Mouse (Mus musculus) frontal cortex, adult 2 months (tissue): ENCODE data around the gene Vps9d1. TPM values are rescaled to one million over a fixed set of nuclear protein-coding genes. Genes with fewer than 3 reads are reported as not detected.
A peak's percentile ranks its signal among the peaks of the same experiment; 100 is the strongest.
"Not testable (repeated sequence)": the region's sequence is repeated elsewhere in the genome, so short reads cannot be mapped to it uniquely, and the experiment has no call there.

Experiments
- DNase-seq, 2 experiments: peaks; one replicate each; pipeline ENCODE4 v3.0.0; 2022; ENCODE audit warnings: low spot score in 1 of 2; ENCODE audit errors: extremely low spot score in 1 of 2
- polyA plus RNA-seq: library from polyadenylated mRNA; depleted of rRNA; stranded (reverse); fragments of >200 nt; gene quantifications from 2 replicates; pipeline ENCODE4 v1.2.3, GENCODE M21; 2012; rRNA removed

The Vps9d1 gene
- 97.9 and 108 TPM in 2 replicates for polyA plus RNA-seq

DNA sequence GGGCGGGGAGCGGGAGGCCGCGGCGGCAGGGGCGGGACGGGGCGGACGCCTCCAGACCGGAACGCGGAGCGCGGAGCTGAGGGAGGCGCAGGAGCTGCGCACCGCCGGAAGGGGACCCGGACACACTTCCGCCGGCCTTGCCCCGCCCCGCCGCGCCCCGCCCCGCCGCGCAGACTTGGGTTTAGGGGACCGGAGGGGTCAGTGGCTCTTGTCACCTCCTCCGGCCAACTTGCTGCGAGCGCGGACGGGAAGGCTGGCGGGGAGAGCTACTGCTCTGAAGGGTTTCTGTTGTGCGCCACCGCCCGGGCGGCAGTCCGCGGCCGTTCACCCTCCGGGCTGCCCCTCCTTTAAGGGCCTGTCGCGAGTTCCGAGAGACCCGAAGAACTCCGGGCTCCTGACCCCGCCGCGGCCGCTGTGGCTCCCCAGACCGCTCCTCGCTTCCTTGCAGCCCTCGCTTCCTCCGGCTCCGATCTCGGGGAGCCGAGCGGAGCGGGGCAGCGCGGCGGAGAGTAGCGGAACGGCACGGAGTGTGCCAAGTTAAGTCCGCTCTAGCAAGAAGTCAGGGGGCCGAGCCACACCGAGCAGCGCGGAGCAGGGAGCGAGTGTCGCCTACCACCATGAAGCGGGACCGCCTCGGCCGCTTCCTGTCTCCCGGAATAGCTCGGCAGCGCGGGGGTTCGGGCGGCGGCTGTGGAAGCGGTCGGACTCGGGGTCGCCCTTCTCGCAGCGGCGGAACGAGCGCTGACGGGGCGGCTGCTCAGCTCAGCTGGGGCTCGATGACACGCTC is at the start of gene Vps9d1, which contains the start of gene Zfp276:
Vps9d1 (minus strand) TSS at position 250 of the 787 bp plus-strand sequence.
Zfp276 (plus strand) TSS at position 97 of the 787 bp plus-strand sequence.
- DNase-seq: peak in 1 of 2 experiments; percentile 82

- DNase-seq: no peak
These were observed 44.2 kb upstream of the Vps9d1 start for GRCm38 (mm10) chr8:123298301-123298700.

DNA sequence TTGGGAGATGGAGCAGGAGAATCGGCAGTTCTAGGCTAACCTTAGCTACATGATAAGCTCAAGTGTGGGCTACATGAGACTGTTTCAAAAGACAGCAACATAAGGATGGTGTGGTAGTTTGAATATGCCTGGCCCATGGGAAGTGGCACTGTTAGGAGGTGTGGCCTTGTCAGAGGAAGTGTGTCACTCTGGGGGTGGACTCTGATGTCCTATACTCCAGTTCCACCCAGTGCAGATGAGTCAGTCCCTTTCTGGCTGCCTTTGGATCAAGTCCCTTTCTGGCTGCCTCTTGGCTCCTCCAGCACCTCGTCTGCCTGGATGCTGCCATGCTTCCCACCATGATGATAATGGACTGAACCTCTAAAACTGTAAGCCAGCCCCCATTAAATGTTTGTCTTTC is 38.6 kb upstream of the Vps9d1 start:
- no peak for DNase-seq

- DNase-seq: no peak
These were observed 38.1 kb upstream of the Vps9d1 start for GRCm38 (mm10) chr8:123292281-123292680.

DNA sequence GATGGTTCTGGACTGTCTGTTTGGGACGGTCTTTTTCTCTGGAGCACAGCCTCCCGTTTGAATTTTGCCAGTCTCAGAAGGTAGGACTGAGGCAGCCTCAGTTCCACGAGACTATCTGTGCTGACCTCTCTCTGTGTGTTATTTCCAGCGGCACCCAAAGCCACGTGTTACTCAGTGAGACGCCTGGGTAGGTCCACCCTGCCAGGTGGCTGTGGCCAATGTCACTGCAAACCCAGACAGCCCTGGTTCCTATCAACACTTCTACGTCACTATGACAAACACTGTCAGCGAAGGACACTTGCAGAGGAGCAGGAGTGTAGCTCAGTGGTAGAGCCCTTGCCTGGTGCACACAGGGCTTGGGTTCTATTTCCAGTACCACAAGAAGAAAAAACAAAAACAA is 37.6 kb upstream of the Vps9d1 start:
- no peak for DNase-seq

- no peak for DNase-seq
These were observed 36.5 kb upstream of the Vps9d1 start for GRCm38 (mm10) chr8:123290679-123291078.

- DNase-seq: peak in 1 of 2 experiments; percentile 37
These were observed 36.0 kb upstream of the Vps9d1 start for GRCm38 (mm10) chr8:123290166-123290565.

- no peak for DNase-seq
These were observed 33.2 kb upstream of the Vps9d1 start for GRCm38 (mm10) chr8:123287362-123287761.

DNA sequence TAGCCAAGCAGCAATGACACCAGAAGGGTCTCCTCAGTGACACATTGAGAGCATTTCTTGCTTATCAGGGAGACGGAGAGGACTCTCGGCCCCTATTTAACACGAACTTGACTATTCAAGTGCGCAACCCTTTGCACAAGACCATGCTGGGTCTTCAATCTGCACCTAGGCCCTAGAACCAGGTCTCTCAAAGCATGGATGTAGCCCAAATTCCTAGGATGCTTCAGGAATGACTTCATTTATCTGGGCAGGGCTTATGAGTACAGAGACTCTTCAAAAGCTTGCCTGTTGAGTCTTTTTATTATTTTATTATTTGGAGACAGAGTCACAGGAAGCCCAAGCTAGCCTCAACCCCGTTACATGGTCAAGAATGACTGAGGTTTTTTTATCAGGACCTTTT is 30.3 kb upstream of the Vps9d1 start:
- DNase-seq: no peak

DNA sequence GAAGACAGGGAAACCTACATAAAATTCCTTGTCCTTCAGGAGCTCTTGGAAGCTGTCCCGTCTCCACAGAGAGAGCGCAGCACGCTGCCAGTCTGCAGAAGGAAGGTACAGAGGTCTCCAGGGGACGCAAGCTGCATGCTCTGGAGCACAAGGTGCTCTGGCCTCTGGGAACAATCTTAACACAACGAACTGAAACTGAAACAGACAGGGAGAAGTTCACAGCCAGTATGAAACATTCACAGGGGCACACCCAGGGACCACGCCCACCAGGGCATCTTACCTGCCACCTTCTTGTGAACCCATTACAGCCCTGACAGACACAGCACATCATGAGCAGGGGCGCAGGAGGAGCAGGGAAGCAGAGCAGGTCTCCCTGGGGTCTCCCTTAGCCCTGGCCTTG is 29.8 kb upstream of the Vps9d1 start:
- DNase-seq: no peak

DNA sequence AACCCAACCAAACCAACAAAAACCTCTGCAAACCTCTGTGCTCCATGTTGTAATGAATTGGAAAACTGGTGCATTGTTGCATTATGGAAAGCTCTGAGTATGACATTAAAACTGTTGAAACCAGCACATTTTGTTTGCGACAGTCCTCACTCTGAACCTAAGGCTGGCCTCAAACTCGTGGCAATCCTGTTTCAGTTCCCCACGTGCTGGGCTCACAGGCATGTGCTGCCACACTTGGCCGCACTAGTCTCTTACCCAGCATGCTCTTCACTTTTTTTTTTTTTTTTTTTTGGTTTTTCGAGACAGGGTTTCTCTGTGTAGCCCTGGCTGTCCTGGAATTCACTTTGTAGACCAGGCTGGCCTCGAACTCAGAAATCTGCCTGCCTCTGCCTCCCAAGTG is 28.8 kb upstream of the Vps9d1 start:
- not testable (repeated sequence) for DNase-seq

DNA sequence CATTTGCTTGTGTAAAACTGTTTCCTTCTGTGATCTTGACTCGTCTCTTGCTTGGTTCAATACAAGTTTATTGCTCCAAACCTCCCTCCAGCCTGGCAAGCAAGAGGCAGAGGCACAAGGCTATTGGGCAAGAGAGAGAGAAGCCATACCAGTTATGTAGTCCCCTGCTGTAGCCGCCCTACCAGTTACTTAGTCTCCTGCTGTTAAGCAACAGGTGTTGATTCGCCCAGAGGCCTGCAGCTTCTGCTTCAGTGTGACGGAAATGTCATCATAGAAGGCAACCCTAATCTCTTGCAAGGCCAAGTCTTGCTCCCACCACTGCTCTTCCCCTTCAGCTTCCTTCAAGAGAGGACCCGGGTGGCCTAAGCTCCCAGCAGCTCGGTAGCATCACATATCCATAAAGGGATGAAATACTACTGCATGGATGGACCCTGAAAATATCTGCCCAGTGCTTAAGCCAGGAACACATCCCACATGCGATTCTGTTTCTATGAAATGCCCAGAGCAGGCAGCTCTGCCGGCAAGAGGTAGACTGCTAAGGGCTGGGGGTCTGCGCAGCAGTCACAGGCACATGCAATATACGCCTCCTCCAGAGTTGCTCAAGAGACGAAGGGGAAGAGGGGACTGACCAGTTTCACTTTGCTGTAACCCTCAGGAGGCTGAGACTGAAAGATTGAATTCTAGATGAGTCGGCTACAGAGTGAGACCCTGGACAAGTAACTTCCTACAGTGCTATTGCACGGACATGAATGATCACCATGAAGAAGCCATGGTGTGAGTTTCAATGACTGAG is 26.4 kb upstream of the Vps9d1 start:
- DNase-seq: no peak

DNA sequence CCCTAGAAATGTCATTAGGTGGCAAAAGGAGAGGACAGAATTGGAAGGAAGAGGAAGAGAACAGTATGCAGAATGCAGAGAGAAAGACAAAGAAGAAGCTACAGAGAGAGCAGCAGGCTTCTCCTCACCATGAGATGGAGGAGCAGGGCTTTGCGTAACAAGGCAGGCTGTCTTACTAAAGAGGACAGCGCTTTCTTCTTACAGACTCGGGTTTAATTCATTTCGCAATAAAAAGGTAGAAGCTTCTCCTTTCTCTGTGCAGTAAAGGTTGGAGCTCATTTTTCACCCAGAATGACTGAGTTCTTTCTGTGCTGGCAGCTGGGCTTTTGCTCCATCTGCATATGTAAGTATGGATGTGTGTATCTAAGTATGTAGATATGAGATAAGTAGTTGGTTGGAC is 25.7 kb upstream of the Vps9d1 start:
- no peak for DNase-seq

DNA sequence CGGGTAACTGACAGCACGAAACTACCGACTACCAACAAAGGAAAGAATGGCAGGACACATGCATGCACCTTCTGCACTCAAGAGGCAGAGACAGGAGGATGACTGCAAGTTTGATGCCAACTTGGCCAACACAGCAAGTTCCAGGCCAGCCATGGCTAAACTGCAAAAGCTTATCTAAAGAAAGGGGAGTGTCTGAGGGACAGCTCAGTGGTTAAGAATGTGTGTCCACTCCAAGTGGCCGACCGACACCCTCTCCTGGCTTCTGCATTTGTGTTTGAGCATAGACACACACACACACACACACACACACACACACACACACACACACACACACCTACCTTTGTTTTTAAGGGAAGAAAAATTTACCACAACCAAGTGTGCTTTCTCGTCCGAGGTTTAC is 24.3 kb upstream of the Vps9d1 start:
- DNase-seq: no peak

DNA sequence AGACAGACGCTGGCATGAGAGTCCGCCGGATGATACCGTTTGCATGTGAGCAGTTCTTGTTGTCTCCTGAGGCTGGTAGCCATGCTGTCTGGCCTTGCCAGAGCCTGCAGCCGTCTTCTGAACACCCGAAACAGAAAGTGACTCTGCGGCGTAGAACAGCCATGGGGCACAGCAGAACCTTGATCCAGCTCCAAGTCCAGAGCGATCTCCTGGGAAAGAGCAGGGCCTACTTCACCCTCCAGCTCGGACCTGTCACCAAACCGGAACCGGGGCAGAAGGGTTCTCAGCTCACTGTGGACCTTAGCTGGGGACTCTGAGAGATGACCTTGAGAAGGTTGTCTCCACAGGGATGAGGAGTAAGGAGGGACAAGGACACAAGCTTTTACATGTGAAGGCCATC is 20.9 kb upstream of the Vps9d1 start:
- no peak for DNase-seq

DNA sequence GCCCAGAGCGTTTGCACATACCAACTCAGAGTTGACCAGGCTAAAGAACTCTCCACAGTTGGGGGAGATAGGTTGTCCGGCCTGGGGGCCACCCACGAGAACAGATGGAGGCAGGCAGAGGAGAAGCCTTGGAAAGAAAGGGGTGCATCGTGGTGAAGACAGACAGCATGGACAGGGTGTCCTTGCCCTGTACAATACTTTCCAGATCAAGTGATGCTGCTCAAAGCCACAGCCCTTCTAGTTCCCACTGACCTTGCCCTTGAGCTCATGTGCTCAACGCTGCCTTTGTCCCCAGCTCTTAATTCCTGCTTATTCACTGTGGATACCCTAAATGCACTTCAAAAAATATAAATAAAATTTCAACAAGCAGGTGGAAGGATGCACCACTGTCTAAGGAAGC is 20.3 kb upstream of the Vps9d1 start:
- no peak for DNase-seq

DNA sequence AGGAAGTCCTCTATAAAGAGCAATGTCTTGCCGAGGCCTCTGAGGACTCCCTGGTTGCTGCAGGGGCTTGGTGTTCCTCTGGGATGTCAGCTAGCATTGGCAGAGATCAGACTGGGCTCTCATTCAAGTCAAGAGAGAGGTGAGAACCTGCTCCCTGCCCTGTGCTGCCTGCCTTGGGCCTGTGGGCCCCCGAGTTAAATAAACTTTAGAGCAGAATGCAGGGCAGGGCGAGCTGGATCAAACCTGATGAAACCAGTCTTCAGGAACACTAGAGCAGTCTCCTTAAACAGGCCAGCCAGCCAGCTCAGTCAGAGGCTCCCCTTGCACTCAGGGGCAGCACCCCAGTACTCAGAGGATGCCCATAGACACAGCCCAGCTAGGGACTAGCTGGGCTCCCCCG is 17.8 kb upstream of the Vps9d1 start:
- DNase-seq: no peak

GRCm38 (mm10) chr8:123271147-123271546 is 17.0 kb upstream of the Vps9d1 start:
- DNase-seq: no peak

- DNase-seq: no peak
These were observed 13.9 kb upstream of the Vps9d1 start for GRCm38 (mm10) chr8:123267926-123268656.

DNA sequence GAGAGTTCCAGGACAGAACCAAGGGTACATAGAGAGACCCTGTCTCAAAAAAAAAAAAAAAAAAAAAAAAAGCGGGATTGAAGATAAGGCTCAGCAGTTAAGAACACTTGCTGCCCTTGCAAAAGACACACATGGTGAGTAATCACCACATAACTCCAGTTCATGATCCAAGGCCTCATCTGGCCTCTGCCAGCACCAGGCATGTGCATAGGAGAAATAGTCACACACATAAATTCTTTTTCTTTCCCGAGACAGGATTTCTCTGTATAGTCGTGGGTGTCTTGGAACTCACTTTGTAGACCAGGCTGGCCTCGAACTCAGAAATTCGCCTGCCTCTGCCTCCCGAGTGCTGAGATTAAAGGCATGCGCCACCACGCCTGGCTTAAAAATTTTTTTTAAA is 3.4 kb upstream of the Vps9d1 start:
- DNase-seq: not testable (repeated sequence)

DNA sequence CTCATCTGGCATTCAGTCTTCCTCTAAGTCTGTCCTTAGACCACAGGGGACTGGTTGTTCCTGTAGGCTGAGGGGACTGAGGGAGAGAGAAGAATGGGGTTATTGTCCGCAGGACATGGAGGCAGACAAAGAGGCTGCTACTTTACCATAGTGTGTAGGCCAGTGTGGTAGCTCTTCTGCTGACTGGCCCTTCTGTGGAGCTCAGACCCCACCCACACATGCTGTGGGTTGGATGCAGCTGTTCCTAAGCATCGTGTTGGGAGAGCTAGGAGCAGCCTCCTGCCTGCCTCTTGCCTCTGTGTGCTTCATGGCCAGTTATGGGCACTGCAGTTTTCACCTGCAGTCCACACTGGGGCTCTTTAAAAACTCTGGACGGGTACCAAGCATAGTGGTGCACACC is 3.0 kb upstream of the Vps9d1 start:
- DNase-seq: peak; percentile 56 to 63
